Mouse (Mus musculus): ENCODE results near the gene Tut7. TPM values are rescaled to one million over a fixed set of nuclear protein-coding genes. Genes with fewer than 3 reads are reported as not detected.
A peak's percentile ranks its signal among the peaks of the same experiment; 100 is the strongest.

Gene Tut7
- polyA plus RNA-seq, 1 experiment = 10.1 TPM

DNA sequence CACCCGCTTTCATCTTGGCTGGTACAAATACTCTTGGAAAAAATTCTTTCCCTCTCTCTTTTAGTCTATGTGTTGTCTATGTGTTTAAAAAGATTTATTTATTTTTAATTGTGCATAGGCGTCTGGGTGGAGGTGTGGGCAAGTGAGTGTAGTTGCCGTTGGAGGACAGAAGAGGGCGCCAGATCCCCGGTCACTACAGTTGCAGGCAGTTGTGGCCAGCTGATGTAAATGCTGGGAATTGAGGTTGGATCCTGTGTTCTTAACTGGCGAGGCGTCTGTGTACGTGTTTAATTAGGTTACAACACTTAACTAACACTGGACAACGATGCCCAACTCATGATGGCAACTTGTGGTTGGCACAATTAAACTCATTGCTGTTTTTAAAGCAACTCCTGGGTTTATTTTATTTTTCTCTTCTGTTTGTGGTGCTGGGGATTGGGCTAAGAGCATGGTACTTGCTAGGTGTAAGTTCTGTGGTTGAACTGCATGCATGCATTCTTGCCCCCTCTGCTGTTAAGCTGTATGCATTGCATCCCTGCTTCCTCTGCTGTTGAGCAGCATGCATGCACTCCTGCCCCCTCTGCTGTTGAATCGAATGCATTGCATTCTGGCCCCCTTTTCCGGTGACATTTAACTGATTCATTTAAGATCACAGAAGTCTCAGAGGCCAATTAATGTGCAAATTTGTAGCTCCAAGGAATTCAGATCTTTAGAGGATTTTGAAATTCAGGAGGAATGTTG, 17.7 kb upstream of the Tut7 start:
- H3K27ac ChIP-seq (ENCODE audit: control insufficient read depth, insufficient read depth, low read depth, low read length) = no peak overlapping the region
- H3K4me3 ChIP-seq (ENCODE audit: control insufficient read depth, low read depth, low read length) = no peak overlapping the region
- H3K36me3 ChIP-seq (ENCODE audit: control insufficient read depth, insufficient read depth, low read length) = no peaks in the 10 kb centered on the region
- no peaks in the 10 kb centered on the region; the same call in 1 of the 2 replicates for H3K4me1 ChIP-seq (ENCODE audit: control insufficient read depth, insufficient read depth, low read length)
- no peaks in the 10 kb centered on the region for H3K27me3 ChIP-seq (ENCODE audit: control insufficient read depth, insufficient read depth, low read length)
- peak; percentile 96; the same call in 1 of the 2 replicates for TF ChIP-seq CTCF (IDR thresholded peaks at IDR 0.05; ENCODE audit: control insufficient read depth, insufficient read depth, insufficient replicate concordance, low read depth, low read length)
- no peak for TF ChIP-seq POLR2A (IDR thresholded peaks at IDR 0.05; ENCODE audit: control insufficient read depth, low read depth, low read length)

DNA sequence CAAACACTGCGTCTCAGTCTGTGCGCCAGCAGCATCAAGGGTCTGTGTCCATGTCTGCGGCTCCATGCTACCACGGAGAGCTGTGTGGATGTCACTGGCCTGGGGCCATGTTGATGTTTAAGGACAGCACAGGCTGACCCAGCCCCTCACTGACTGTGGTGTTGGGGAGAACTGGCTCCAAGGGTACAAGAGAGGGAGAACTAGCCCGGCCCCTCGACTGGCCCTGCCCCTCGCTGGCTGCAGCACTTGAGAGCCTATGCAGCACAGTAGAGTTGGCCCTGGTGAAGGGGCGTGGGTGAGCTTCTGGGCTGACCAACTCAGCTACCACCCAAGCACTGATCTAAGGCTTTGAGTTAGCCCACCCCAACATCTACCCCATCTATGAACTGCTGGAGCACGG, 16.4 kb upstream of the Tut7 start:
- H3K27me3 ChIP-seq (ENCODE audit: control insufficient read depth, insufficient read depth, low read length) = no peaks in the 10 kb centered on the region
- TF ChIP-seq POLR2A (IDR thresholded peaks at IDR 0.05; ENCODE audit: control insufficient read depth, low read depth, low read length) (no peak), CTCF (IDR thresholded peaks at IDR 0.05; ENCODE audit: control insufficient read depth, insufficient read depth, insufficient replicate concordance, low read depth, low read length) (no peak)
- H3K27ac ChIP-seq (ENCODE audit: control insufficient read depth, insufficient read depth, low read depth, low read length) = no peak overlapping the region
- no peak overlapping the region for H3K4me3 ChIP-seq (ENCODE audit: control insufficient read depth, low read depth, low read length)
- no peaks in the 10 kb centered on the region for H3K36me3 ChIP-seq (ENCODE audit: control insufficient read depth, insufficient read depth, low read length)
- no peaks in the 10 kb centered on the region; the same call in 1 of the 2 replicates for H3K4me1 ChIP-seq (ENCODE audit: control insufficient read depth, insufficient read depth, low read length)

DNA sequence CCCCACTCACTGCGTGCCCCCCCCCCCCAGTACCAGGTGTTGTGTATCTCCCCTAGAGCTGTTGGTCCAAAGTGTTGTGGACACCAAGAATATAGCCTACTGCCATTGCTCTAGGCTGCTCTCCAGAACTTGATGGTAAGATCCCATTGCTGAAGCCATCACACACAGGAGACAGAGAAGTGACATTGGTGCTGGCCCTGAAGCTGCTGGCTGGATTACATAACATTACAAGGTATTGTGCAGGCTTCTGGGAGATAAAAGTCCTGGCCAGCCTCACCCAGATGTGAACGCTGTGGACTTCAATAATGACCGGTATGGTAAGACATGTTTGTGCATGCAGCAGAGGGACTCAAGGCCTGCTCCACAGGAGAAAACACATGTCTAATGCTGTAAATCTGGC, 15.5 kb upstream of the Tut7 start:
- H3K27ac ChIP-seq (ENCODE audit: control insufficient read depth, insufficient read depth, low read depth, low read length) = no peak overlapping the region
- TF ChIP-seq CTCF (IDR thresholded peaks at IDR 0.05; ENCODE audit: control insufficient read depth, insufficient read depth, insufficient replicate concordance, low read depth, low read length) (no peak), POLR2A (IDR thresholded peaks at IDR 0.05; ENCODE audit: control insufficient read depth, low read depth, low read length) (no peak)
- no peaks in the 10 kb centered on the region for H3K27me3 ChIP-seq (ENCODE audit: control insufficient read depth, insufficient read depth, low read length)
- no peaks in the 10 kb centered on the region for H3K36me3 ChIP-seq (ENCODE audit: control insufficient read depth, insufficient read depth, low read length)
- no peak overlapping the region for H3K4me3 ChIP-seq (ENCODE audit: control insufficient read depth, low read depth, low read length)
- H3K4me1 ChIP-seq (ENCODE audit: control insufficient read depth, insufficient read depth, low read length) = no peaks in the 10 kb centered on the region; the same call in 1 of the 2 replicates

DNA sequence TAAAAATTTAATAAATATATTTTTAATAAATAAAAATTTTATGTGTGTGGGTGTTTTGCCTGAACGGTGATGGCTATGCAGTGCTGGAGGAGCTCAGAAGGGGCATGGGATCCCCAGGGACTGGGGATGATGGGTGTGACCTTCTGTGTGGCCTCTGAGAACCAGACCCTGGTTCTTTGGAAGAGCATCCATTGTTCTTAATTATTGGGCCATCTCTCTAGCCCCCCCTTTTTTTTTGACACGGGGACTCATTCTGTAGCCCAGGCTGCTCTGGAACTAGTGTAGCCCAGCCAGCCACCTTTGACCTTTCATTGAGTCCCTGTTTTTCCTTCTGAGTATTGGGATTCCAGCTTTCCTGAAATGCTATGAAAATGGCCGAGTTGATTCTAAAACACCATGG, 13.9 kb upstream of the Tut7 start:
- H3K27ac ChIP-seq (ENCODE audit: control insufficient read depth, insufficient read depth, low read depth, low read length) = no peak overlapping the region
- no peak overlapping the region for H3K4me3 ChIP-seq (ENCODE audit: control insufficient read depth, low read depth, low read length)

DNA sequence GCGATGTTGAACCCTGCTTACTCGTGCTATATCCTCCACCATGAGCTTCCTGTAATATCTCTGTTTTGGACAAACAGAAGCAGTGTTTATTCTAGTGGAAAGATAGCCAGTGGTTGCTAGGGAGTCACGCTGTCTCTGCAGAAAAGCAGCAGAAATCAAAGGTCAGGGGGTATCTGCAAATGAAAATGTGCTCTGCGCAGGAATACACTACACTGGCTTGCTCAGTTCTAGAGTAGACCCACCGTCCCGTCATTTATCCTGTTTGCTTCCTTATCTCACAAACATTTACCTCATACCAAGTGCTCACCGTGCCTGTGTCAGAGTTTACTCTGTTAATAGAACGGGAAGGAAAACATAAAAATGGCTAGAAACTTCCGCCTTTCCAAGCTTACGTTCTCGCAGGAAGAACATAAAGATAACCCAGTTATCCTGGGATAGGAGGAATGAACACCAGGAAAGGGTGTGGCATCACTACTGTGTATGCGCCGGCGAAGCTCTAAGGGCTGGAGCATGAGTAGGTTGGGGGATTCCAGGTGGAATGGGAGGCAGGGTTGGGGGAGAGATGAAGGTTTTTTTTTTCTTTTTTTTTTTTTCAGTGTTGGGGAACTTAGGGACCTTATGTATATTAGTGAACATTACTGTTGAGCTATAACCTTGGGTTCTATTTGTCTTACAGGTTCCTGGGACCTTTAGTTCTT, 13.3 kb upstream of the Tut7 start:
- Histone ChIP-seq H3K27ac (ENCODE audit: control insufficient read depth, insufficient read depth, low read depth, low read length) (no peak overlapping the region), H3K27me3 (ENCODE audit: control insufficient read depth, insufficient read depth, low read length) (no peaks in the 10 kb centered on the region), H3K4me3 (ENCODE audit: control insufficient read depth, low read depth, low read length) (no peak overlapping the region)

More for the DNA sequence above, 13.9 kb upstream of the Tut7 start:
- Histone ChIP-seq H3K27me3 (ENCODE audit: control insufficient read depth, insufficient read depth, low read length) (no peaks in the 10 kb centered on the region), H3K36me3 (ENCODE audit: control insufficient read depth, insufficient read depth, low read length) (no peaks in the 10 kb centered on the region), H3K4me1 (ENCODE audit: control insufficient read depth, insufficient read depth, low read length) (no peaks in the 10 kb centered on the region; the same call in 1 of the 2 replicates)
- TF ChIP-seq CTCF (IDR thresholded peaks at IDR 0.05; ENCODE audit: control insufficient read depth, insufficient read depth, insufficient replicate concordance, low read depth, low read length) (no peak), POLR2A (IDR thresholded peaks at IDR 0.05; ENCODE audit: control insufficient read depth, low read depth, low read length) (no peak)

DNA sequence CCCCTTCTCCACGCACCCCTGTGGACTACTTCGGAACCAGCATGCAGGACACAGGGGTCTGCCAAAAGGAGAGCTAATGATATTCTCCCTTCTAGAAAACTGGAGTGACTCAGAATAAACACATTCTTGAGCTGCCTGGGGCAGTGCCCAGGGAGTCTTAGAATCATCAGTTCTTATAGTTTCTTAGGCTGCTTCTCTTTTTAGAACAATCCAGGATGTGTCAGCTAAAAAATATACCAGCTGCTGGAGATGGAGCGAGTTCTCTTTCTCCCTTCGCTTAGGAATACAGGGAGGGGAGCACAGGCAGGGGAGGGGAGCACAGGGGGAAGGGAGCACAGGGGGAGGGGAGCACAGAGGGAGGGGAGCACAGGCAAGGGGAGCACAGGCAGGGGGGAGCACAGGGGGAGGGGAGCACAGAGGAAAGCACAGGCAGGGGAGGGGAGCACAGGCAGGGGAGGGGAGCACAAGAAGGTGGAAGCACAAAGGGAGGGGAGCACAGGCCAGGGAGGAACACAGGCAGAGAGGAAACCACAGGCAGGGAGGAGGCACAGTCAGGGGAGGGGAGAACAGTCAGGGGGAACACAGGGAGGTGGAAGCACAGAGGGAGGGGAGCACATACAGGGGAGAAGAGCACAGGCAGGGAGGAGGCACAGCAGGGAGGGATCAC, 12.0 kb upstream of the Tut7 start:
- Histone ChIP-seq H3K4me3 (ENCODE audit: control insufficient read depth, low read depth, low read length) (no peak overlapping the region), H3K27ac (ENCODE audit: control insufficient read depth, insufficient read depth, low read depth, low read length) (no peak overlapping the region), H3K36me3 (ENCODE audit: control insufficient read depth, insufficient read depth, low read length) (no peaks in the 10 kb centered on the region), H3K4me1 (ENCODE audit: control insufficient read depth, insufficient read depth, low read length) (no peaks in the 10 kb centered on the region; the same call in 1 of the 2 replicates), H3K27me3 (ENCODE audit: control insufficient read depth, insufficient read depth, low read length) (no peaks in the 10 kb centered on the region)
- TF ChIP-seq CTCF (IDR thresholded peaks at IDR 0.05; ENCODE audit: control insufficient read depth, insufficient read depth, insufficient replicate concordance, low read depth, low read length) (no peak), POLR2A (IDR thresholded peaks at IDR 0.05; ENCODE audit: control insufficient read depth, low read depth, low read length) (no peak)

More for the DNA sequence above, 13.3 kb upstream of the Tut7 start:
- H3K4me1 ChIP-seq (ENCODE audit: control insufficient read depth, insufficient read depth, low read length) = no peaks in the 10 kb centered on the region; the same call in 1 of the 2 replicates
- TF ChIP-seq CTCF (IDR thresholded peaks at IDR 0.05; ENCODE audit: control insufficient read depth, insufficient read depth, insufficient replicate concordance, low read depth, low read length) = no peak
- no peak for TF ChIP-seq POLR2A (IDR thresholded peaks at IDR 0.05; ENCODE audit: control insufficient read depth, low read depth, low read length)
- H3K36me3 ChIP-seq (ENCODE audit: control insufficient read depth, insufficient read depth, low read length) = no peaks in the 10 kb centered on the region

DNA sequence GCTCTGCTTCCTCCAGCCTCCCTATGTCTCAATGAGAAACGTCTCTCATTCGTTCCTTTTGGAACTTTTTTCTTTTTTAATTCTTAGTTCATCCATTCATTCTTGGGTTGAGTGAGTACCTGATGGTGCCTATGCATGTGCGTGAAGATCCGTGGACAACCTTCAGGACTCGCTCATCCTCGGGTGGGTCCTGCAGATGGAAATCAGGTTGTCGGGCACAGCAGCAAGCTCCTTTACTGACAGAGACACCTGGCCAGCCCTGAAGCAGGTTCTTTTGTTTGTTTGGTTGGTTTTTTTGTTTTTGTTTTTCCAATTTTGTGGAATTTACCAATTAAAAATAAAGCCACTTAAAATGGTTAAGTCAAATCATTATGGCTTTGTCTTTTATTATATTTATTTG, 9.9 kb upstream of the Tut7 start:
- TF ChIP-seq CTCF (IDR thresholded peaks at IDR 0.05; ENCODE audit: control insufficient read depth, insufficient read depth, insufficient replicate concordance, low read depth, low read length) = no peak
- TF ChIP-seq POLR2A (IDR thresholded peaks at IDR 0.05; ENCODE audit: control insufficient read depth, low read depth, low read length) = no peak
- no peaks in the 10 kb centered on the region for H3K36me3 ChIP-seq (ENCODE audit: control insufficient read depth, insufficient read depth, low read length)
- no peak overlapping the region for H3K27ac ChIP-seq (ENCODE audit: control insufficient read depth, insufficient read depth, low read depth, low read length)
- no peaks in the 10 kb centered on the region for H3K4me1 ChIP-seq (ENCODE audit: control insufficient read depth, insufficient read depth, low read length)
- no peaks in the 10 kb centered on the region for H3K27me3 ChIP-seq (ENCODE audit: control insufficient read depth, insufficient read depth, low read length)
- H3K4me3 ChIP-seq (ENCODE audit: control insufficient read depth, low read depth, low read length) = no peak overlapping the region

Data from testis, adult 2 months (tissue).